Mouse (Mus musculus) midbrain, embryonic 12.5 days (tissue): ENCODE measurements around the gene Foxr1. TPM values are rescaled to one million over a fixed set of nuclear protein-coding genes. Genes with fewer than 3 reads are reported as not detected.

Experiments
- ATAC-seq: fragments of 200-750 bp; cut with Nextera tagmentation; 2 replicates; pipeline ENCODE4 v1.8.0; 2017; ENCODE audit warnings: low read depth, moderate TSS enrichment, moderate library complexity; ENCODE audit not compliant: low FRiP score
- H3K27ac ChIP-seq: fragments of 300-500 bp; sonication (generic); replicated peaks from 2 replicates; pipeline ENCODE4 v1.5.1; 2016; ENCODE audit warnings: mild to moderate bottlenecking
- H3K27me3 ChIP-seq: fragments of 300-500 bp; sonication (generic); 2 replicates; pipeline ENCODE4 v1.6.1; 2016; ENCODE audit warnings: mild to moderate bottlenecking
- H3K36me3 ChIP-seq: fragments of 300-500 bp; sonication (generic); 2 replicates; pipeline ENCODE4 v1.6.1; 2016
- H3K4me1 ChIP-seq: fragments of 300-500 bp; sonication (generic); 2 replicates; pipeline ENCODE4 v1.6.1; 2016
- H3K4me2 ChIP-seq: fragments of 300-500 bp; sonication (generic); replicated peaks from 2 replicates; pipeline ENCODE4 v1.6.1; 2016; ENCODE audit warnings: mild to moderate bottlenecking, moderate library complexity
- H3K4me3 ChIP-seq: fragments of 300-500 bp; sonication (generic); 2 replicates; pipeline ENCODE4 v1.5.1; 2016; ENCODE audit warnings: mild to moderate bottlenecking
- H3K9ac ChIP-seq: fragments of 300-500 bp; sonication (generic); replicated peaks from 2 replicates; pipeline ENCODE4 v1.6.1; 2016; ENCODE audit warnings: mild to moderate bottlenecking, moderate library complexity
- H3K9me3 ChIP-seq: fragments of 300-500 bp; sonication (generic); 2 replicates; pipeline ENCODE4 v1.6.1; 2016; ENCODE audit warnings: mild to moderate bottlenecking
- WGBS: fragments of 180-500 bp; shearing (Covaris S2); methylation state at CpG from one replicate; pipeline ENCODE4 v1.1.7; 2016; 5-methylcytosine and 5-hydroxymethylcytosine counted together
- polyA plus RNA-seq: library from polyadenylated mRNA; unstranded; fragments of >200 nt; fragmentation: Nextera tagmentation; extraction: Ambion mirVana; gene quantifications from 2 replicates; pipeline ENCODE4 v1.2.1, GENCODE M21; 2016

Foxr1 gene
- polyA plus RNA-seq, 1 experiment from 2014 or later, result not detected

GRCm38 (mm10) chr9:44484311-44485104, 43.6 kb upstream of the Foxr1 start:
- Histone ChIP-seq H3K9ac (peak overlapping the region; percentile 98), H3K4me3 (peak overlapping the region; percentile 98), H3K36me3 (no peaks in the 10 kb centered on the region), H3K27me3 (peaks cover 7% of the 10 kb centered on the region), H3K27ac (no peak overlapping the region), H3K9me3 (no peaks in the 10 kb centered on the region), H3K4me1 (peaks cover 74% of the 10 kb centered on the region), H3K4me2 (peak overlapping the region; percentile 87)
- WGBS, result 34% methylated on average over 7 of the region's 7 CpGs
- ATAC-seq, result no peak

- peaks cover 65% of the 10 kb centered on the region for H3K4me1 ChIP-seq
- H3K9ac ChIP-seq, result peak overlapping the region; percentile 98
- H3K4me3 ChIP-seq, result peak overlapping the region; percentile 98
- no peaks in the 10 kb centered on the region for H3K9me3 ChIP-seq
- H3K27ac ChIP-seq, result peak overlapping the region; percentile 98
- ATAC-seq, result peak; percentile 25; the same call in 1 of the 2 replicates
- H3K4me2 ChIP-seq, result peak overlapping the region; percentile 87
- H3K36me3 ChIP-seq, result no peaks in the 10 kb centered on the region
- H3K27me3 ChIP-seq, result peaks cover 7% of the 10 kb centered on the region
- under 1% methylated on average over 12 of the region's 12 CpGs for WGBS
These were observed 42.6 kb upstream of the Foxr1 start for GRCm38 (mm10) chr9:44483510-44484044.

GRCm38 (mm10) chr9:44483041-44483509, 42.1 kb upstream of the Foxr1 start:
- peak overlapping the region; percentile 87 for H3K4me2 ChIP-seq
- H3K4me3 ChIP-seq, result peak overlapping the region; percentile 98
- no peak for ATAC-seq
- H3K27ac ChIP-seq, result peak overlapping the region; percentile 98
- peak overlapping the region; percentile 98 for H3K9ac ChIP-seq
- WGBS, result under 1% methylated on average over 35 of the region's 39 CpGs
- H3K27me3 ChIP-seq, result peaks cover 7% of the 10 kb centered on the region
- no peaks in the 10 kb centered on the region for H3K9me3 ChIP-seq
- H3K4me1 ChIP-seq, result peaks cover 64% of the 10 kb centered on the region
- H3K36me3 ChIP-seq, result no peaks in the 10 kb centered on the region

DNA sequence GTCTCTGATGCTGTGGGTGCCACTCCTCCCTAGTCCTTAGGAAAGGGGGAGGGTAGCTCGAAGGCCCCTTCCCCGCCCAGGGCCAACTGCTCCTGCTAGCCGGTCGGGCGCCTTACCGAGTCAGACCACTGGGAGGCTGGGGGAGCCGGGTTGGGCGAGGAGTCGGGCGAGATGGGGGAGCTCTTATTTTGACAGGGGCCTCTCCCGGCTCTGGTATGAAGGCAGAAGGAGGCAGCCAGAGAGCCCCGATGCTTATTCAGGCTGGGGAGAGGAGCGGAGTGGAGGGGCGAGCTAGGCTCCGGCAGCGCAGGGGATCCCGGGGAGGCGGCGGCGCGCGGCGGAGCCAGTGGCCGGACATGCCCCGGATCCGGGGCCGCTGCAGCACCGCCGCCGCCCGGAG, 41.6 kb upstream of the Foxr1 start, which contains the start of gene Bcl9l:
TSS of gene Bcl9l (plus strand) at position 274 of the 400 bp plus-strand sequence.
- Histone ChIP-seq H3K27ac (peak within 1 kb of the TSS; percentile 98), H3K4me2 (peak within 1 kb of the TSS; percentile 87), H3K36me3 (no peaks in the 10 kb centered on the region), H3K4me1 (peaks cover 64% of the 10 kb centered on the region), H3K27me3 (peaks cover 6% of the 10 kb centered on the region), H3K4me3 (peak within 1 kb of the TSS; percentile 98), H3K9me3 (no peaks in the 10 kb centered on the region), H3K9ac (peak within 1 kb of the TSS; percentile 98)
- ATAC-seq, result peak; percentile 61
- WGBS, result under 1% methylated on average over 28 of the region's 31 CpGs

- WGBS, result 2% methylated on average over 3 of the region's 3 CpGs
- 0 out of 2 replicates have a peak overlapping the region, but pooled peaks have one; percentile 98 for H3K9ac ChIP-seq
These were observed 41.2 kb upstream of the Foxr1 start for GRCm38 (mm10) chr9:44482112-44482511.

DNA sequence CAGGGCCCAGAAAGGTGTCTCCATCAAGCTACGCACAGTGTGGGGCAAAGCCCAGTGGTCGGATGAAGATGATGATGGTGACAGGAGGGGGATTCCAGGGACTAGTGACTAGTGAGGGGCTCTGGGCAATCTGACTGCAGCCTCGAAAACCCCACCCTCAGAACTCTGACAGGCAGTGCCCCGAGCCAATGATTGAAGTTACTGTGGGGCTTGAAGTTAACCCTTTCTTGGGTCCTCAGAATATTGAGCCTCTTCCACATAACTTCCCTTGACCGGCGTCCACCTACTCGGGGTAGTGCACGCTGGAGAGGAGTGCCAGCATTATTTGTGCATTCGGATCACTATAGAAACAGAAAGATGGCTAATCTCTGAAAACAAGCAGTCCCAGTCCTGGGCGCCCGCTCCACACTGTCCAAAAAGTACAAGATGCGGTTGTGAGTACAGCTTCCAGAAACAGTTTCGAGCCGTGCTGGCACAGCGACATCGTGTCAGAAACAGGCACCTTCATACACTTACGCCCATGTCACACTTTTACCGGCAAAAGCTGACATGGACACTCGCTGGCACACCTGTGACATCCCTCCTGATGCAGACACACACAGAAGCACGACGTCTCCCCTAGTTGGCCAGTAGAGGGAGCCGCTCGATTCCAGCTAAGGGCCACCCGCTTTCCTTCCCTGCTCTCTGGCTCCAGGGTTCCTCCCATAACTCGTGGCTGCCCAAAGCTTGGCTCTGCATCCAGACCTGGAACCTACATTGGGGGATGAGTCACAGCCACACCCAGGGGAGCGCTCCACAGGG, 38.9 kb upstream of the Foxr1 start:
- Histone ChIP-seq H3K4me1 (peaks cover 40% of the 10 kb centered on the region), H3K9me3 (no peaks in the 10 kb centered on the region), H3K27ac (peak overlapping the region; percentile 97), H3K9ac (peak overlapping the region; percentile 81), H3K27me3 (peaks cover 4% of the 10 kb centered on the region), H3K36me3 (no peaks in the 10 kb centered on the region), H3K4me3 (peak overlapping the region; percentile 59), H3K4me2 (peak overlapping the region; percentile 85)
- ATAC-seq, result peak; percentile 31
- under 1% methylated on average over 26 of the region's 26 CpGs for WGBS

More at GRCm38 (mm10) chr9:44482112-44482511, 41.2 kb upstream of the Foxr1 start:
- peak overlapping the region; percentile 98 for H3K27ac ChIP-seq
- H3K27me3 ChIP-seq, result peaks cover 4% of the 10 kb centered on the region
- peaks cover 63% of the 10 kb centered on the region for H3K4me1 ChIP-seq
- H3K36me3 ChIP-seq, result no peaks in the 10 kb centered on the region
- no peak for ATAC-seq
- no peaks in the 10 kb centered on the region for H3K9me3 ChIP-seq
- peak overlapping the region; percentile 98 for H3K4me3 ChIP-seq
- H3K4me2 ChIP-seq, result peak overlapping the region; percentile 87

GRCm38 (mm10) chr9:44478959-44479605, 38.1 kb upstream of the Foxr1 start:
- Histone ChIP-seq H3K27me3 (peaks cover 4% of the 10 kb centered on the region), H3K36me3 (no peaks in the 10 kb centered on the region), H3K4me2 (peak overlapping the region; percentile 85), H3K4me3 (peak overlapping the region; percentile 59), H3K9ac (peak overlapping the region; percentile 81), H3K4me1 (peaks cover 32% of the 10 kb centered on the region), H3K9me3 (no peaks in the 10 kb centered on the region), H3K27ac (peak overlapping the region; percentile 97)
- peak; percentile 66 for ATAC-seq
- 0% methylated on average over 29 of the region's 29 CpGs for WGBS

- under 1% methylated on average over 22 of the region's 27 CpGs for WGBS
- H3K27ac ChIP-seq, result peak overlapping the region; percentile 97
- peak overlapping the region; percentile 85 for H3K4me2 ChIP-seq
- peaks cover 4% of the 10 kb centered on the region for H3K27me3 ChIP-seq
- peaks cover 26% of the 10 kb centered on the region for H3K4me1 ChIP-seq
- ATAC-seq, result peak; percentile 63
- peak overlapping the region; percentile 59 for H3K4me3 ChIP-seq
- no peaks in the 10 kb centered on the region for H3K36me3 ChIP-seq
- H3K9ac ChIP-seq, result peak overlapping the region; percentile 81
- H3K9me3 ChIP-seq, result no peaks in the 10 kb centered on the region
These were observed 37.4 kb upstream of the Foxr1 start for GRCm38 (mm10) chr9:44478229-44478921.

DNA sequence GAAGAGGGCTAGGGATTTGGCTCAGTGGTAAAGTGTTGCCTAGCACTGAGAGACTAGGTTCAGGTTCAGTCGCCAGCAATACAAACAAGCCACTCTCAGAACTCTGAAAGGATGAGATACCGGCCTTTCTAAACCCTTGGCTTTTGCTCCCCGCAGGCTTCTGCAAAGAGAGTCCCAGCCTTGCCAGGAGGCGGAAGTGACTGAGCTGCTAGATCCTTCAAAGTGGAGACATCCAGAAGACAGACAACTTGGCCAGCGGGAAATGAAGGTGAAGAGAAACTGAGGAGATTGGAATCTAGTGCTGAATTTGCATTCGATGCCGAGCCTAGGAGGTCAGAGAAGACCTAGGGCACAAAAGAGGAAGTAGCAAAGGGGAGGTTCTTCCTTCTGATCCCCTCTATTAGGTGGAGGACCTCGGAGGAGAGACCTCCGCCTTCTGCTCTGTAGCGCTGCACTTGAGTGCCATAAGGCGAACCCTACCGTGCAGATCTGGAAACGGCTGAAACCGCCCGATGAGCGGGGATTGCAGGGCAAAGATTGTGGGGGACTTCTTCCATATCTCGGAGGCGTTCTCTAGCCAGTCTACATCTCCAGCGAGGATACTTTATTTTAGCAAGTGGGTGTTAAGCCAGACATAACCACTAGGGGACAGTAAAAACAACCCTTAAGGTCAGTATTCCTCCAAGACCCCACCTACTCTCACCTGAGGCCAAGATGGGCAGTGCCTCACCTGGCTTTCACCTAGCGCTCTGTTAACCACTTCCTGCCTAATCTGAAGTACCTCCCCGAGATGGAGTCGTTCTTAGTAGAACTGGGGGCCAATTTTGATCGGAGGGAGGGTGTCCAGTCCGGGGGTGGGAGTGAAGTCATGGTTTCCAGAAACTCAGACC, 36.6 kb upstream of the Foxr1 start:
- no peaks in the 10 kb centered on the region for H3K36me3 ChIP-seq
- peak overlapping the region; percentile 85 for H3K4me2 ChIP-seq
- WGBS, result 6% methylated on average over 24 of the region's 24 CpGs
- no peaks in the 10 kb centered on the region for H3K9me3 ChIP-seq
- no peak for ATAC-seq
- peak overlapping the region; percentile 97 for H3K27ac ChIP-seq
- H3K4me3 ChIP-seq, result peak overlapping the region; percentile 59
- peaks cover 26% of the 10 kb centered on the region for H3K4me1 ChIP-seq
- peaks cover 4% of the 10 kb centered on the region for H3K27me3 ChIP-seq
- H3K9ac ChIP-seq, result peak overlapping the region; percentile 81; the same call in 1 of the 2 replicates

GRCm38 (mm10) chr9:44475936-44476335, 35.0 kb upstream of the Foxr1 start:
- Histone ChIP-seq H3K4me3 (no peak overlapping the region), H3K9me3 (no peaks in the 10 kb centered on the region), H3K27me3 (no peaks in the 10 kb centered on the region), H3K4me2 (no peak overlapping the region), H3K36me3 (no peaks in the 10 kb centered on the region), H3K4me1 (peaks cover 18% of the 10 kb centered on the region), H3K9ac (no peak overlapping the region), H3K27ac (no peak overlapping the region)
- 93% methylated on average over 3 of the region's 3 CpGs for WGBS
- no peak for ATAC-seq
